Mouse (Mus musculus): ENCODE results near the gene 4921517D22Rik. TPM values are rescaled to one million over a fixed set of nuclear protein-coding genes. Genes with fewer than 3 reads are reported as not detected.
A peak's percentile ranks its signal among the peaks of the same experiment; 100 is the strongest.
"Not testable (repeated sequence)": the region's sequence is repeated elsewhere in the genome, so short reads cannot be mapped to it uniquely, and the experiment has no call there.

4921517D22Rik gene
- polyA plus RNA-seq (2015; fragmentation: Nextera tagmentation; extraction: Ambion mirVana) = not detected in 2 replicates

DNA sequence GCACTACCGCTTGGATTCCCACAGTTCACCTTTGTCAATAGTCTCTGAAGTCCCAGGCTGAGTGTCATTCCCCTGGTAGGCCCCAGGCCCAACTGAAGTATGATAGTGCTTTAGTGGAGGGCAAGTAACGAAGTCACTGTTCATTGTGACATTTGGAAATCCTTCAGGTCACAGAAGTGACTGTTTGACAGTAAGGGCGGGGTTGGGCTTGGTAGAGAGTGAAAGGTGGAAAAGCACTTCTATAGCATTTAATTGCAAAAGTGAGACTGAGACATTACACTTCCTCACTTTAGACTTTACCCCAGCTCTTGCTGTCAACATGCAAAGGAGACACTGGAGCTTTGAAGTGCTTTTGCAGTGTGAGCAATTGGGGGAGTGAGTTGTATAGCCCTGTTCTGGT lies at the start of gene 4921517D22Rik:
TSS of gene 4921517D22Rik (minus strand) at position 101 of the 400 bp plus-strand sequence.
- Histone ChIP-seq H3K9ac (no peak within 1 kb of the TSS), H3K27ac (replicated peaks) (no peak within 1 kb of the TSS), H3K4me3 (no peak within 1 kb of the TSS), H3K9me3 (no peaks in the 10 kb centered on the region), H3K36me3 (no peaks in the 10 kb centered on the region), H3K4me1 (peaks cover 5% of the 10 kb centered on the region), H3K4me2 (no peak within 1 kb of the TSS), H3K27me3 (replicated peaks) (no peaks in the 10 kb centered on the region)
- ATAC-seq (ENCODE audit: extremely low read depth, insufficient number of reproducible peaks, low FRiP score, low TSS enrichment) = no peak
- WGBS = 75% methylated on average over 3 of the region's 3 CpGs

DNA sequence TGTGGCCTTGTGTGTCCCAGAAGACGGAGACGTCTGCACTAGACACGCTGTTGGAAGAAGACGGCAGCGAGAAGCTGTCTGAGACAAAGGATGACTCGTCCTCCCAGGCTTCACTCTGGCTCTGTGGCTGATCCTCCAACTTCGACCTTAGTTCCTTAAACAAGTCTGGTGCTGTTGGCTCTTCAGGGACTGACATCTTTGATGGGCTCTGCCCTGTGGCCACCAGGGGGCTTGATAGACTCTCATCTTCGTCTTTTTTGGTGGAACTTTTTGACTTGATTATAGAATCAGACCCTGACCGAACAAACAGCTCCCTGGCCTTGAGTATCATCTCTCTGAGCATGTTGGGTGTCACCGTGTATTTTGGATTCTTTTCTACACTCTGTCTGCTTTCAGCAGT lies 47.8 kb upstream of the 4921517D22Rik start:
- H3K4me2 ChIP-seq = no peak overlapping the region
- H3K4me3 ChIP-seq = no peak overlapping the region
- ATAC-seq (ENCODE audit: extremely low read depth, insufficient number of reproducible peaks, low FRiP score, low TSS enrichment) = no peak
- H3K9me3 ChIP-seq = no peaks in the 10 kb centered on the region
- 67% methylated on average over 10 of the region's 10 CpGs for WGBS
- H3K4me1 ChIP-seq = peaks cover 8% of the 10 kb centered on the region
- H3K9ac ChIP-seq = no peak overlapping the region
- no peaks in the 10 kb centered on the region for H3K36me3 ChIP-seq
- H3K27me3 ChIP-seq (replicated peaks) = no peaks in the 10 kb centered on the region
- no peak overlapping the region for H3K27ac ChIP-seq (replicated peaks)

GRCm38 (mm10) chr13:59741096-59741495 lies 47.2 kb upstream of the 4921517D22Rik start:
- no peak overlapping the region for H3K9ac ChIP-seq
- H3K36me3 ChIP-seq = no peaks in the 10 kb centered on the region
- no peak overlapping the region for H3K4me2 ChIP-seq
- H3K27me3 ChIP-seq (replicated peaks) = no peaks in the 10 kb centered on the region
- ATAC-seq (ENCODE audit: extremely low read depth, insufficient number of reproducible peaks, low FRiP score, low TSS enrichment) = no peak
- H3K9me3 ChIP-seq = no peaks in the 10 kb centered on the region
- 58% methylated on average over 11 of the region's 11 CpGs for WGBS
- H3K4me1 ChIP-seq = peaks cover 8% of the 10 kb centered on the region
- H3K4me3 ChIP-seq = no peak overlapping the region
- H3K27ac ChIP-seq (replicated peaks) = no peak overlapping the region

DNA sequence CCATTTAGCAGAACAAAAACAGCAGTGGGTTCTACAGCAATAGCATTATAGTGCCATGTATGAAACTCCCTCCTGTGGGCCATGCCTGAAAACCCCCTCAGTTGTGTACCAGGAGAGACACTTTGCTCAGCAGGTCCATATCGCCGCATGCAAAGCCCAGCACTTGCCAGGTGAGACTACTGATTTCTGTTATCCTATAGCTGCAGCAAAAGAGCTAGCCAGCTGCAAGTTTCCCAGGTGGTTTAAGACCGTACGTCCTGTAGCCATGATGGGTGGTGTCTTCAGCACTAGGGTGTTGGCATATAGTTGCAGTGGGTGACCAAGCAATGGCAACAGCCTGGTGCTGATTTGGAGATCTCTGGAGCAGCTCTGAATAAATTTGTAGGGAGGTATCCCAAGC lies 45.5 kb upstream of the 4921517D22Rik start:
- Histone ChIP-seq H3K36me3 (no peaks in the 10 kb centered on the region), H3K4me3 (no peak overlapping the region), H3K4me2 (no peak overlapping the region), H3K9me3 (no peaks in the 10 kb centered on the region), H3K27me3 (replicated peaks) (no peaks in the 10 kb centered on the region), H3K4me1 (peaks cover 6% of the 10 kb centered on the region; the same call in 1 of the 2 replicates), H3K9ac (no peak overlapping the region), H3K27ac (replicated peaks) (no peak overlapping the region)
- 79% methylated on average over 4 of the region's 4 CpGs for WGBS
- ATAC-seq (ENCODE audit: extremely low read depth, insufficient number of reproducible peaks, low FRiP score, low TSS enrichment) = no peak

- Histone ChIP-seq H3K4me3 (no peak overlapping the region), H3K36me3 (no peaks in the 10 kb centered on the region), H3K27ac (replicated peaks) (no peak overlapping the region), H3K27me3 (replicated peaks) (no peaks in the 10 kb centered on the region), H3K9me3 (no peaks in the 10 kb centered on the region), H3K9ac (no peak overlapping the region), H3K4me2 (no peak overlapping the region), H3K4me1 (peaks cover 6% of the 10 kb centered on the region; the same call in 1 of the 2 replicates)
- WGBS = 77% methylated on average over 2 of the region's 2 CpGs
- no peak for ATAC-seq (ENCODE audit: extremely low read depth, insufficient number of reproducible peaks, low FRiP score, low TSS enrichment)
Observed at GRCm38 (mm10) chr13:59738455-59738854, 44.5 kb upstream of the 4921517D22Rik start.

DNA sequence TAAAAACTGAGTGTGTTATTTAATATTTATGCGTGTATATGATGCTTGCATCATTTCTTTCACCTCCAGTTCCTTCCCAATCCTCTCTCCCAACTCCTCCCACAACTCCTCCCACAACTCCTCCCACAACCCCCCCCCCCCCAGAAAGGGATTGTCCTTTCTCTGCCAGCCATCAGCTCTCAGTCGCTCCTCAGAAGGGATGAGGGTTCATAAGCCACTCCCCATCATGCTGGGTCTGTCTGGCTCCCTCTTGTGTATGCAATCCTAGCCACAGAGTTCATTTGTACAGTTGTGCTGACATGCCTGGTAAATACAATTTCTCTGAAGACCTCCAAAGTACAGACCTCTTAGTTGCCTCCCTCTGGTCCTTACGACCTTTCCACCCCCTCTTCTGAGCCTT lies 41.3 kb upstream of the 4921517D22Rik start:
- Histone ChIP-seq H3K36me3 (no peaks in the 10 kb centered on the region), H3K27me3 (replicated peaks) (0 out of 2 replicates have a peak, but pooled peaks cover 3% of the 10 kb centered on the region), H3K4me3 (no peak overlapping the region), H3K9me3 (no peaks in the 10 kb centered on the region), H3K9ac (no peak overlapping the region), H3K27ac (replicated peaks) (no peak overlapping the region), H3K4me2 (no peak overlapping the region), H3K4me1 (no peaks in the 10 kb centered on the region)
- ATAC-seq (ENCODE audit: extremely low read depth, insufficient number of reproducible peaks, low FRiP score, low TSS enrichment) = no peak
- WGBS = 28% methylated on average over 3 of the region's 3 CpGs

- ATAC-seq (ENCODE audit: extremely low read depth, insufficient number of reproducible peaks, low FRiP score, low TSS enrichment); H3K9me3 ChIP-seq; H3K27me3 ChIP-seq (replicated peaks); H3K4me2 ChIP-seq; H3K27ac ChIP-seq (replicated peaks); H3K4me1 ChIP-seq; H3K4me3 ChIP-seq; H3K9ac ChIP-seq; H3K36me3 ChIP-seq: not testable (repeated sequence)
- WGBS = 29% methylated on average over 6 of the region's 6 CpGs
Observed at GRCm38 (mm10) chr13:59734347-59734746, 40.4 kb upstream of the 4921517D22Rik start.

GRCm38 (mm10) chr13:59733936-59734335 lies 40.0 kb upstream of the 4921517D22Rik start:
- 85% methylated on average over 4 of the region's 4 CpGs for WGBS
- Histone ChIP-seq H3K27ac (replicated peaks) (no peak overlapping the region), H3K27me3 (replicated peaks) (0 out of 2 replicates have a peak, but pooled peaks cover 6% of the 10 kb centered on the region), H3K4me3 (no peak overlapping the region), H3K4me1 (no peaks in the 10 kb centered on the region), H3K4me2 (no peak overlapping the region), H3K36me3 (no peaks in the 10 kb centered on the region), H3K9ac (no peak overlapping the region), H3K9me3 (no peaks in the 10 kb centered on the region)
- ATAC-seq (ENCODE audit: extremely low read depth, insufficient number of reproducible peaks, low FRiP score, low TSS enrichment) = no peak

DNA sequence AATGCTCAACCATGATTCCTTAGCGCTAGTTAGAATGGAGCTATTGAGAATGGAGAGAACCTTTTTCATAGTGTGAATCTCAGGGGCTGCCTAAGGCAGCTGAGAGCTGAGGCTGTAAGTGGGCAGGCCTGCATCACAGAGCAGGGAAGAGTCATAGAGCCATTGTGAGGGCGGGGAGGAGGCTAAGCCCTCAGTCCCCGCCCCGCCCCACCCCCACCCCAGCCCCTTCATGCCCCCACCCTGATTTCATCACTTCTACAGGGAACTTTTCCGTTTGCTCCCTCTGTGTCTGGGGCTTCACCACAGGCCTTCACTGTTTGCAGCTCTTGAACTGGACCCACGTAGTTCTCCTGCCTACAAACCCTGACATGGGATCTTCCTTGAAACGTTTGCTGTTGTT lies 37.7 kb upstream of the 4921517D22Rik start, which contains the start of gene Spata31d1d:
TSS of gene Spata31d1d (minus strand) at position 101 of the 400 bp plus-strand sequence.
- 34% methylated on average over 7 of the region's 7 CpGs for WGBS
- ATAC-seq (ENCODE audit: extremely low read depth, insufficient number of reproducible peaks, low FRiP score, low TSS enrichment) = no peak
- H3K4me2 ChIP-seq = no peak within 1 kb of the TSS
- no peaks in the 10 kb centered on the region for H3K9me3 ChIP-seq
- no peak within 1 kb of the TSS for H3K27ac ChIP-seq (replicated peaks)
- no peak within 1 kb of the TSS for H3K4me3 ChIP-seq
- peaks cover 15% of the 10 kb centered on the region; the same call in 1 of the 2 replicates for H3K27me3 ChIP-seq (replicated peaks)
- H3K9ac ChIP-seq = no peak within 1 kb of the TSS
- H3K4me1 ChIP-seq = peaks cover 6% of the 10 kb centered on the region
- H3K36me3 ChIP-seq = no peaks in the 10 kb centered on the region

GRCm38 (mm10) chr13:59728378-59729093 lies 34.6 kb upstream of the 4921517D22Rik start:
- no peaks in the 10 kb centered on the region for H3K9me3 ChIP-seq
- peaks cover 20% of the 10 kb centered on the region; the same call in 1 of the 2 replicates for H3K27me3 ChIP-seq (replicated peaks)
- peak overlapping the region; percentile 26; the same call in 1 of the 2 replicates for H3K4me2 ChIP-seq
- no peak overlapping the region for H3K4me3 ChIP-seq
- H3K4me1 ChIP-seq = peaks cover 15% of the 10 kb centered on the region
- H3K9ac ChIP-seq = peak overlapping the region; percentile 50; the same call in 1 of the 2 replicates
- no peak overlapping the region for H3K27ac ChIP-seq (replicated peaks)
- WGBS = 13% methylated on average over 7 of the region's 7 CpGs
- ATAC-seq (ENCODE audit: extremely low read depth, insufficient number of reproducible peaks, low FRiP score, low TSS enrichment) = peak; percentile 61
- H3K36me3 ChIP-seq = no peaks in the 10 kb centered on the region

DNA sequence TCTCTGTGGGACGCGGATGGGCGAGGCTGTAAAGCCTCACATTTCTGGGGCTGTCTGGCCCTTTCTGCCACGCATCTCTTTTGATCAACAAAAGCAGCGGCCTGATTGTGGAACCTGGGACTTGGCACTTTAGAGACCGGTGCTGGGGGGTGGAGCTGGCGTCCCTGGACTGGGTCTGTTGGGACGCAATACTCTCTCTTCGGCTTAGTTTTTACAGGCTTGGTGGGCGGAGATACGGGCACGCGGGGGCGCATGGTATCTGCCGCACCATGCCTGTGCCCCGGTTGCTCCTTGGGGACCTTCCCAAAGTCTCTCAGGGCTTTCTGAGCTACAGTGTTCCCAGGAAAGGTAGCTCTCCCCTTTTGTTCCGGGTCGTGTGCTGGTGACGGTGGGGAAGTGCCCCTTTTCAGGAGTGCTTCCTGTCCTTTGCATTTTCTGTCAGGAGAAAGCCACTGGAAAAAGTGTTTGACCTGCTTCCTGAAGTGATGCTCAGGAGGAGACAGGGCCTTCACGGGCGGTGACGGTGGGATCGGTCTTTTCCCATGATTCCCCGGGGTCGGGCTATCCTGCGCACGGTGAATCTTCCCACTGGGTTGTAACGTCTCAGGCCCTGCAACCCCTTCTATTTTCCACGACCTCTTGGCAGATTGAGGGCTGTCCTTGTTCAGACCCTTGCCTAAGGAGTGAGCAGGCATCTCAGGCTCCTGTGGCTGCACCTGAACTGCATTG lies 32.4 kb upstream of the 4921517D22Rik start:
- Histone ChIP-seq H3K9ac (peak overlapping the region; percentile 66), H3K36me3 (no peaks in the 10 kb centered on the region), H3K4me1 (peaks cover 15% of the 10 kb centered on the region), H3K4me3 (peak overlapping the region; percentile 37), H3K27ac (replicated peaks) (no peak overlapping the region), H3K4me2 (peak overlapping the region; percentile 65), H3K27me3 (replicated peaks) (peaks cover 20% of the 10 kb centered on the region; the same call in 1 of the 2 replicates), H3K9me3 (no peaks in the 10 kb centered on the region)
- 19% methylated on average over 29 of the region's 29 CpGs for WGBS
- ATAC-seq (ENCODE audit: extremely low read depth, insufficient number of reproducible peaks, low FRiP score, low TSS enrichment) = no peak
